Mouse (Mus musculus): ENCODE measurements around the gene Camta1.
"Not testable (repeated sequence)": the region's sequence is repeated elsewhere in the genome, so short reads cannot be mapped to it uniquely, and the experiment has no call there.

The Camta1 gene

DNA sequence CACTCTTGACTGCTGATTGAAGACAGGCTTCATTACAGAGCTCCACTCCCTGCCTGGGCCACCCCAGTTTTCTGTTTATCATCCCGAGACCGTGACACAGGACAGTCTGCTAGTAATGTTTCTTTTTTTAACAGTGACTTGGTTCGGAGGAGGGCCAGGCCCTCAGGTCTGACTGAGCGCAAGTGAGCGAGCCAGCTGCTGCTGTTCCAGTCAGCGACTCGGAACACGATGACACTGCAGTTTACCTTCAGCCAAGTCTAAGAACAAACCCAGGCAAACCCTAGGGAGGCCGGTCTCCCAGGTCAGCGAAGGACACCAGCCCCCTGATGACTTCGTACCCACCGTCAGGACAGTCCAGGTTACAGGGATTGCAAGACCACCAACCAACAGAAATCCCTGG, 959.6 kb downstream of the Camta1 start:
- no peak for DNase-seq (ENCODE audit: low read depth, low spot score)

- DNase-seq (ENCODE audit: low read depth, low spot score): peak; percentile 88
These were observed 960.0 kb downstream of the Camta1 start for GRCm38 (mm10) chr4:150901651-150902050.

DNA sequence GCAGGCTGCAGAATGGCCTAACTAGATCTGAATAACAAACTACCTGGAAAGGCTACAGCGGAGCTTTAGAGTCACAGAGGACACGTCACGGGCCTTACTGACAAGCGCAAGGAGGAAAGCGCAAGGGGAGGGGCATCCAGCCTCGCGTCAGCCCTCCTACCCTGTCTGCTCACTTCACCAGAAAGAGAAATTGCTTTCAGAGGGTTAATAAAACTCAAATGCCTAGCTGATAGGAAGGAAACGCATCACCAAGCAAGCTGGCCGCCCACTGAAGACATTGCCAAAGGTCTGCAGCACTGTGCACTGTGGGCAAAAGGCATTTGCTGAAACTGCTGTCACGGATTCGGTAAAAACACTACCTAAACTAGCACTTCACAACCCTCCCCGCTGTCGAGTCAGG, 961.2 kb downstream of the Camta1 start:
- no peak for DNase-seq (ENCODE audit: low read depth, low spot score)

- DNase-seq (ENCODE audit: low read depth, low spot score): peak; percentile 89
These were observed 962.8 kb downstream of the Camta1 start for GRCm38 (mm10) chr4:150898716-150899365.

- no peak for DNase-seq (ENCODE audit: low read depth, low spot score)
These were observed 964.6 kb downstream of the Camta1 start for GRCm38 (mm10) chr4:150896896-150897624.

GRCm38 (mm10) chr4:150894718-150895501, 966.8 kb downstream of the Camta1 start:
- no peak for DNase-seq (ENCODE audit: low read depth, low spot score)

DNA sequence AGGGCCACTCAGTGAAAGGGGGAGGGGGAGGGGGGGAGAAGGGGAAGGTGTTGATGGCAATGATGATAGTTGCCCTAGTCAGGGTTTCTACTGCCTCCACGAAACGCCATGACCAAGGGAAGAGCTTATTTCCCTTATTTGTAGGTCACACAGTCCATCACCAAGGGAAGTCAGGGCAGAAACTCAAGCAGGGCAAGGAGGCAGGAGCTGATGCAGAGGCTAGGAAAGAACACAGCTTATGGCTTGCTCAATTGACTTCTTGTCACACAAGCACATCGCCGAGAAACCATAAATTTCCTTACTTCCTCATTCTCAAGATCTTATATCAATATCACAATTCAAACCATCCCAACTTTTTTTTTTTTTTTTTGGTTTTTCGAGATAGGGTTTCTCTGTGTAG, 970.4 kb downstream of the Camta1 start:
- no peak for DNase-seq (ENCODE audit: low read depth, low spot score)

GRCm38 (mm10) chr4:150889955-150890315, 971.7 kb downstream of the Camta1 start:
- no peak for DNase-seq (ENCODE audit: low read depth, low spot score)

DNA sequence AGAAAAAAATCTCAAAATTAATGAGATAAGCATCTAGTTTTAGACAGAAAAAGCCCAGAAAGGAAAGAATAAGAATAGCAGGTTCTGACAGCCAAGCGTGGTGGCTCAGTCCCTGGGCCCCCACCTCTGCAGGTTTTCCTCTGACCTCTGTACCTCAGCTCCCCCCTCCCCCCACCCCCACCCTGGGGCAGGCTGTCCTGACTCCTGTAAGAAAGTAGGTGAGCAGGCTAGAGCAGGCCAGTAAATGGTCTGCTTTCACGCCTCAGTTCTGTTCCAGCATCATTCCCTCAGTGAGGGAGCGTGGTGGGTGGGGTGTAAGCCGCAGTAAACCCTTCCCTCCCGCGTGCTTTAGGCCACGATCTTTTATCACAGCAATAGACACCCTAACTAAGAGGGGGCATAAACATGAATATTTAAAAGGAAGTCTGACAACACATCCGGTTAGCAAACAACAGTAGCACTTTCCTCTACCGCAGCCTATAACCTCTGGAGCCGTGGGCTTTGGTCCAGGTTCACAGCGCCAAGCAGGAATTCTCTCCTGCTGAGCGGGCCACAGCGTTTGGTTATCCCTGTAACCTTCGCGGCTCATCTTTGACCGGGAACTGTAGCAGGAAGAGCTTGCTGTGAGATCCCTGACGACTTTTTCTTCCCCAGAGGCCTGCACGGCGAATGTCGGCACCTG, 972.3 kb downstream of the Camta1 start:
- no peak for DNase-seq (ENCODE audit: low read depth, low spot score)

GRCm38 (mm10) chr4:150888492-150888891, 973.2 kb downstream of the Camta1 start:
- DNase-seq (ENCODE audit: low read depth, low spot score): no peak

DNA sequence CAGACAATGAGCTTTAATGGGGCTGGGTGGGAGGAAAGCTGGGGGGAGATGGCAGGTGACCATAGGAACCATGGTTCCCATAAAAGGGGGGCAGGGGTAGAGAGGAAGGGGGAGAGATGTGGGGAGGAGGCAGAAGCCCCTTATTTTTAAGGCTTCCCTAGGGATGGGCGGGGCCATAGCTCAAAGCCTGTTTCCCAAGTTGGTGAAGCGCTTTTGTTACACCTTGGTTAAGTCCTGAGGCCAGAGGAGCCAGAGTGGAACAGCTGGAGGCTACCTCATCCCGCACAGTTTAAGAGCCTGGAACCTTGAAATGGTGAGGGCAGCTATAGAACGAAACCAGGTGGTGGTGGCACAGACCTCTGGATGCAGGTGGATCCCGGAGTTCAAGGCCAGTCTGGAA, 973.8 kb downstream of the Camta1 start:
- DNase-seq (ENCODE audit: low read depth, low spot score): no peak

GRCm38 (mm10) chr4:150882632-150883031, 979.0 kb downstream of the Camta1 start:
- DNase-seq (ENCODE audit: low read depth, low spot score): no peak

DNA sequence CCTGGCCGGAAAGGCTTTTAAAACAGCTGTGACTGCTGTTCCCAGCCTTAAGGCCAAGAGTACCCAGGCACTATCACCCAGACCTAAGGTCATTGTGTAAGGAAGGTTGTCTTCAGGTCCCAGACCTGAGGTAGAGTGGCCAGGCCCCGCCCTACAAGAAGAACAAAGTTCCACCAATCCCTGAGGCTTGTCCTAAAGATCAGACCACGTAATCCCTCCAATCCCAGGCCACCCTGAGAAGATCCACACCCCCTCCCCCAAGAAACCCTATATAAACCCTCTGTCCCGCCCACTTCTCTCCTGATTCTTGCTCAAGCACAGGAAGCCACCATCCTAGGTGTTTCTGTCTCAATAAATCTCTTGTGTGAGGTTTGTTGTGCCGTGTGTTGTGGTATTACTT, 981.3 kb downstream of the Camta1 start:
- no peak for DNase-seq (ENCODE audit: low read depth, low spot score)

DNA sequence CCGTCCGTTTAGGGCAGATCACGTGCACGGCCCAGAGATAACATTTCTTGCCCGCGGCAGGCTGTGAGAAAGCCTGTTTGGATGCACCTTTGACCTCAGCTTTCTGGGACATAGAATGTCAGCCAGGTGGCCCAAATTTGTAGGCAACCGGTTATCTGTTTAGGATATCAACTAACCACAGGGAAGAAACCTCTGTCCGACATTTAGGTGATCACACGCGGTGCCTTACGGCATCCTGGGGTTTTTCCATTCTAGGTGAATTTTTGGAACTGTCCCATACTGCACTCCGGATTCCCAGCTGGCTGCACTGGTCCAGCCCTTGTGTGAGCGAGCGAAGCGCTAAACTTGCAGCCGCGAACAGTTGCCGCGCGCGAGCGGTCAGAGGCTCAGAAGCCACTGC, 982.0 kb downstream of the Camta1 start:
- no peak for DNase-seq (ENCODE audit: low read depth, low spot score)

DNA sequence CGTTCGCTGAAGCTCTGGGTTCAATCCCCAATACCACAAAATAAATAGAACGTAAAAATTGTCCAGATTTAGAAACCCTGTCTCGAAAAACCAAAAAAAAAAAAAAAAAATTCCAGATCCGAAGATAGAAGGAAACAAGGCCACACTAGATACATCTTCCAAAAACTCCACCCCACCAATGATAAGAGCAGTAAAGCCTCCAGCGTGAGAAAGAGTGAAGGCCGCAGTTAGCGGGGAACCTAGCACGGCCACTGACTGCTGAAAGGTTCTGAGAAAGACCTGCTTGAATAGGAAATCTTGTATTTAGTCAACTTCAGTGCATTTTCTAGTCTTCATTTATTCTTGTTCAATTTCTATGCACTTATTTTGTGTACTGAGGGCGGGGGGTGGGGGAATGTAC, 986.3 kb downstream of the Camta1 start:
- DNase-seq (ENCODE audit: low read depth, low spot score): no peak

GRCm38 (mm10) chr4:150874416-150874815, 987.3 kb downstream of the Camta1 start:
- DNase-seq (ENCODE audit: low read depth, low spot score): not testable (repeated sequence)

GRCm38 (mm10) chr4:150872681-150873080, 989.0 kb downstream of the Camta1 start:
- DNase-seq (ENCODE audit: low read depth, low spot score): no peak

DNA sequence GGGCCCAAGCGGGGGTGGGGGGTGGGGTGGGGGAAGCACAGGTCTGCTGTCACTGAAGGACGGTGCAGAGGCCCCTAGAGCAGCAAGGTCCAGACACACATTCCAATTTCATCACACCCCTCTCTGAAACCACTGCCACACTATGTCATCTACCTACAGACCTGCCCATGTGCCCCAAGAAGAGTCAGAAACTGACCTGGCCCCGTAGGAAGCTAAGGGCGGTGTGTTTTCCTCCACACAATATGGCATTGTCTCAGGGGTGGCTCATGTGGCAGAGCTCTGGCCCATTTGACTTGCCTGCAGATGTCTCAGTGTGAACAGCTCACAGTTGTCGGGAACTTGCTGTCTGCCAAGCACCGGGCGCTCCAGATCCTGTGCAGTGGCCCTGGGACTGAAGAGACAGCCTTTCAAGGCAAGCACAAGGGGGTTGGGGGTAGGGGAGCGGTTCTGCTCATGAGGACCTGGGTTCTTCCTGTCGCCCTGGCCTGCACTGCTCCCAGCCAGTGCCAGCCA, 989.5 kb downstream of the Camta1 start:
- no peak for DNase-seq (ENCODE audit: low read depth, low spot score)

DNA sequence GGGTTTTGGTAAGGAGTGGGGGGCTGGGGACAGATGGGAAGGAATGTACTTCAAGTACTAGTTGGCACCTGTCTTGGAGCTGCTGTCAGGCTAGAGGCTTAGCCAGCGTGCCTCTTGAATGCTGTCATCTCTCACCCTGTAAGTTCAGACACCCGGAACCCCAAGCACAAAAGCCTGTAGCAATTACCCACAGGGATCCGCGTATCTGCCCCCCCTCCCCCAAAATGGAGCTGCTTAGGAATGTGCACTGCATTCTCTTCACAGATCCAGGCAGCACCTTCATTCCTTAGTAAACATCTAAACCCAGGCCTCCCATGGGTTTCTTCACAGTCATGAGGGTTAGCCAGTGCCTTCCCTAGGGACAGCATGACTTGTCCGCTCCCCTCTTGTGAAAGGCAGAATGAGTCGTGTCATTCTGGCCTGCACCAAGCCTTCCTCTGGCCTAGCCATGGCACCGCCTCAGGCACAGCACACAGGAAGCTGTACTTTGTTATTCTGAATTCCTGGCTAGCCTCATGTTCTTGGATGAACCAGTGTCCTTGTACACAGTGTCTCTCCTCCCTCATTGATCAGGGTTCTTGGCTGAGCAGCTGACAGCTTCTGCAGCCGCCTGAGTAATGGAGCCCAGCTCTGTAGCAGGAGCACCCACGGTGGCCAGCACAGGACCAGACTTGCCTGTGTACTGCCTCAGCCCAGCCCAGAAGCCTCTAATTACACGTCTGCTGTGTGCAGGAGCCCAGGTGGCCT, 990.1 kb downstream of the Camta1 start:
- no peak for DNase-seq (ENCODE audit: low read depth, low spot score)

GRCm38 (mm10) chr4:150870963-150871391, 990.7 kb downstream of the Camta1 start:
- DNase-seq (ENCODE audit: low read depth, low spot score): no peak

All from CD4-positive, CD25-positive, alpha-beta regulatory T cell, adult 2 months (primary cell).